Mouse (Mus musculus) cerebellum, adult (tissue): ENCODE results near the gene Cdkl1.

Experiments
- ATAC-seq: cut with Nextera tagmentation; 2 replicates; pipeline ENCODE4 v1.9.2; 2017; ENCODE audit warnings: mild to moderate bottlenecking, moderate library complexity, mixed read lengths; ENCODE audit not compliant: insufficient number of reproducible peaks, low FRiP score, low TSS enrichment

Cdkl1 gene

GRCm38 (mm10) chr12:69790530-69791505 is at the start of gene Cdkl1:
Gene Cdkl1 (minus strand): TSS chr12:69791267.
- ATAC-seq, result peak; percentile 75

DNA sequence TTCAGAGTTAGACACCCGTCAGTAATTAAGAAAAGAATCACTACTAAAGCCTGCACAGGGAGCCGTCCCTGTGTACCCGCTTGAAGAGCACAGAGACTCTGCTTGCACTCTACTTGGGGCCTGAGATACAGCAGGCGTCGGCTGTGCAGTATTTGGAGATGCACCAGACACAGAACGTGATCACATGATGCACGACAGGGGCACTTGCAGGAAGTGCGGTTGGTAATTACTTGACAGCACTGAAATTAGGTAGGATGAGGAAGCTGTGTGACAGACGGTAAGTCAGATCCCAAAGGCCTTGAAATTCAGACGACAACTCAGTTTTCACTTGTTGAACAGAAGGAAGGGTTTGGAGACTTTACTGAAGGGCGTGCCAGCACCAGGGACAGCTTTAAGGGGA is 47.3 kb upstream of the Cdkl1 start:
- ATAC-seq, result no peak

DNA sequence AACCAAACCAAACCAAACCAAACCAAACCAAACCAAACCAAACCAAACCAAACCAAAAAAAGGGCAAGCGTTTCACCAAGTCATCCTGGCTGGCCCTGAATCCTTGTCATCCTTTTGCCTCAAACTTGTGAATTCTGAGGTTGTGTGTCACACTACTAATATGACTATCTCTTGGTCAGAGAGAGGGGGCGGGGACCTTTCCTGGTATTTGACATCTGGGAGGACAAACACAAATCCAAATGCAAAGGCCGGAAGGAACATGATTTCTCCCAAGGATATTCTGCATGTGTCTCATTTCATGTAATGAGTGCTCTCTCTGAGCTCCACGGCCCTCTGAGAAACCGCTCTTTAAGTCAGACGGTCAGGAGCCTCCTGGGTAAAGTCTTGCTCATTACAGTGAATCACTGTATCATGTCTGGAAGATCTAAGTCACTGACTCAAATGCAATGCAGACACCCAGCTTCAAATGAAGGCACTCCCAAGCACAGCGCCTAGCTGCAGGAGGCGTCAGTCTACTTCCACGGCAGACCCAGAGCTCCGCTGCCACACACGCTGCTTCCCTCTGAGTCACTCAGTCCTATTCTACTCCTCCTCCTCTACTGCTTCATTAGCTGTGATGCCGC is 43.0 kb upstream of the Cdkl1 start:
- no peak for ATAC-seq

GRCm38 (mm10) chr12:69831239-69831910 is 40.3 kb upstream of the Cdkl1 start:
- ATAC-seq, result no peak

DNA sequence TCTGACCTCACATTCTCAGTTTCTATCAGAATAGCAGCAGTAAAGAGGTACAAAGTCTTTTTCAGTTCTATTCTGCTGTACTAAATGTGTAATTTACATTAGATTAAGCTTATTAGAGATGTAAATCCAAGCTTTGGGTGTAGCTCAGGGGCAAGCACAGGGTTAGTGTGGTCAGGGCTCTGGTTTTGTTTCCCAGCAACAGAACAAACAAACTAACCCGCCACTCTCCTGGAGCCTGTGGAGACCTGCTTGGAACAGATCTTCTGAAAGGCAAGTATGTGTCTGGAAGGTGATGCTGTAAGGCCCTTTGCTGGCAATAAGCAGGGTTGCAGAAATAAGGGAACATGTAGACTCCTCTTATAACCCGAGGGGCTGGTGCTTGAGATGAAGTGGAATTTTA is 37.1 kb upstream of the Cdkl1 start:
- ATAC-seq, result no peak

- no peak for ATAC-seq
Observed at GRCm38 (mm10) chr12:69824881-69825597, 34.0 kb upstream of the Cdkl1 start.

DNA sequence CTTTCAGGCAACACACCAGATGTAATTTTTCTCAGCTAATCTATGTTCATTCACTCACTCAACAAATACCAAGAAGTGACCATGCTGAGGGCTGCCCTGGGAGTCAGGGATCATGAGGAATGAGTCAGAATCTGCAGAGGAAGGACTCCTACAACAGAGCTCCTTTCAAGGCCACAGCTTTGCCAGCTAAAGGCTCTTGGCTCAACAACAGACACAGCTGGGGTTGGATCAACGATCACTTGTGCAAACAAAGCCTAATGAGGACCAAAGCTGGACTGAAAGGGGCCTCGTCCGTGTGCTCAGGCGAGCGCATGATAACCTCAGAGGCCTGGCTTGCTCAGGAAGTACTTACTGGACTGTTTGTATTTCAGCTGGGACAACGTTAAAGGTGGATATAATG is 23.2 kb upstream of the Cdkl1 start:
- no peak for ATAC-seq

DNA sequence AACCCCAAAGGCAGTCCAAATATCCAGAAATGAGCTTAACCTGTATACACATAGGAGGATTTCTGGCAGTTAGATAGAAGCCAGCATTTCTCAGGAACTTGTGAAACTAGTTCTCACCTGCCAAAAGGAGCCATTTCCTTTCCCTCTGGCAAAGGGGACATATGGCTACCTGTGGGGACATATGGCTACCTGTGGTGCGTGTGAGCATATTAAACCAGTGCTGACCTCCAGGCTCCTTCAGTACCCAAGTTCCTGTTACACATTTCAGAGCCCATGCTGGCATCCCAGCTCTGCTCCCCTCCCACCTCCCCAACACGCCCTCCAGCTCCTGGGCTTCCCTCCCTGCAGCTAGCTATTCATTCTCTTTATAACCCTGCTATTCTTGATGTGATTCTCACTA is 22.5 kb upstream of the Cdkl1 start:
- no peak; the same call in 1 of the 2 replicates for ATAC-seq

- no peak for ATAC-seq
Observed at GRCm38 (mm10) chr12:69812986-69813385, 21.9 kb upstream of the Cdkl1 start.

DNA sequence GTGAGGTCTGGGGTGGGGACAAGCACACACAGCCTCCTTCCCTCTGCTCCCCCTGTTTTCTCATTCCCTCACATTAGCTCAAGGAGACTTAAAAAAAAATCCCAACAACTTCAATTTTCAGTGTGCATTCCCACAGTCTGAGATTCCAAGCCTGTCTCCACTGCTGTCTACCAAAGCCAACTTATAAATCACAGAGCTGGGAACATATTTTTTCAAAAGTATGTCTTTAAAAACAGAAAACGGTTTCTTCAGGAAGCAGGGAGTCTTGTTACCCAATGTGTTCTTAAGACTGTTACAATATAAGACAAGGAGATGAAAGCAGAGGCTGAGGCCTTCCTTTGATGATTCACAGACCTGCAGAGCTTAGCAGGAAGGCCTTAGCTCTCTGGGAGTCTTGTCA is 20.9 kb upstream of the Cdkl1 start:
- no peak for ATAC-seq

DNA sequence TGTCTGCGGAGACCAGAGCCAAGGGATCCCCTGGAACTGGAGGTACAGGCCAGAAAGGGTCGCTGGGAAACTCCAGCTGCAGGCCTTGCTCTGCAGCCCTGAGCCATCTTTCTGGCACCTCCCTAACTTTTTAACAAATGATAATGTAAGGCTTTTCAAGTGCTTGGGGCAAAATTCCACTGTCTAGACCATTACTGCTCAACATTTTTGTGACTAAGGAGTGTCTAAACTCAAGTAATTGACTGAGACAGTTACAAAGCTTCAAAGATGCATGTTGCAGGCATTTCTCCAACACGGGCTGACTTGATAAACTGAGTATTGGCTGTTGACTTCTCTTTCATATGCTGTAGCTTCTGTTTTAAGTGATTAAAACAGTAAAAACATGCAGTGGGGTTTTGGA is 18.4 kb upstream of the Cdkl1 start:
- no peak for ATAC-seq

- ATAC-seq, result no peak
Observed at GRCm38 (mm10) chr12:69807399-69807985, 16.4 kb upstream of the Cdkl1 start.

GRCm38 (mm10) chr12:69805148-69805547 is 14.1 kb upstream of the Cdkl1 start:
- no peak for ATAC-seq

GRCm38 (mm10) chr12:69804393-69805070 is 13.5 kb upstream of the Cdkl1 start:
- ATAC-seq, result no peak

- ATAC-seq, result no peak
Observed at GRCm38 (mm10) chr12:69803196-69803595, 12.1 kb upstream of the Cdkl1 start.

DNA sequence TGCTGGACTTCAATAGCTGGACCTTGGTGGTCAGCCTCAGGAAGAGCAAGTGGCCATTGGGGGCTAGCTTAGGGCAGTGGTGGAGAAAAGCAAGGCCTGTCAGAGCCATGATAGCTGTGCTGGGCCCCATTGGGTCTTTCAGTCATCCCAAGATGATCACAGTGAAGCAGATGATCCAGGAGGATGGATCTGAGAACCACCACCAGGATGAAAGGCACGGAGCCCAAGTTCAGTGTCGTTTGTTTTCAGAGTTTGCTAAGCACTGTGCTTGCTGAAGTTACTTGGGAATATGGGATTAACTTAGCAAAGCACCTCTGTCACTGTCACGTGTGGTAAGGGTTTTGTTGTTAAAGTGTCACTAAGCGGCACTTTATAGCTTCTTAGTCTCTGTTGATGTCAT is 9.5 kb upstream of the Cdkl1 start:
- ATAC-seq, result no peak

DNA sequence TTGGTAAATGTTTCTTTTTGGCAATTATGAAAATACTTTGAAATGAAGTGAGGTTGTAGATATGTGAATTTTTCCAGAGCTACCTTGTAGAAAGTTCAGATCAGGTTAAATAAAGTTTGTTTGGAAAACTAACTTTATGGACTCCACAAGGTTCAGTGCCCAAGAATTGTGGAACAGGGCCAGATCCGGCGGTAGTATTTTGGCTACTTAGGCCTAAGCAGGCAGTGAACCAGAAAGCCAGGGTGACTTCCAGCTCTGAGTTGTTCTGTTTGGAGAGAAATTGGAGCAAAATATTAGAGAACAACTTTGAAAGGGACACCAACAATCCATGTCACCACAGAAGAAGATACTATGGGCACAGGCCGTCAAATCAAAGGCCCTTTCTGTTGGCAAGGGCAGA is 5.2 kb upstream of the Cdkl1 start:
- no peak for ATAC-seq

DNA sequence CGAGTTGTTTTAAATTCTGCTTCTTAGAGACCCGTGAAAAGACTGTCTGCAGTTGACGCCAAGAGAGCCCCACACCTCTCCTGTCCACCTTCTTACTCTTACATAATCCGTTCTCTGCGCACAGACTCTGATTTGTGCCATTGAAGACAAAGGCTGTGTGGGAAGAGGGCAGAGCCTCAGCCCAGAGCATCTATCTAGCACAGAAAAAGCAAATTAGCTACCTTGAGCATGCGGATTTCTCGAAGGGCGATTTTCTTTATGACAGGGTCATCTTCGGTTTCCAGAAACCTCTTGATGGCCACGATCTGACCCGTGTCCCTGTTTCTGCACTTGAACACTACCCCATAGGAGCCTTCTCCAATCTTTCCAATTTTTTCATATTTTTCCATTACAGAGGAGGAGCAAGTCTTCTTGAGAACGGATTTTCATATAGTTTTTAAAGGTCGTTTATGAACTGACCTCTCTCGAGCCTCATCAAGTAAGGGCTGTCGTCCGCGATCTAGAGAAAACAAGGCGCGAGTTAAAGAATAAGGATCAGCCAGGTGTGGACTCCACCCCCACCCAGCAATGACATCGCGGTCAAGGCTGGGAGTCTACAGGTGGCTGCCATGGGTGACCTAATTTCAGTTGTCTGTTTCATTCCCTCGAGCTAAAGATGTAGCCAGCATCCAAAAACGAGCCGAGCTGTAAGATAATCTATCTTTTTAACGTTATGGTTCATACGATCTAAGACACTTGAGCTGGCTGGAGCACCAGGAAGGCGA is 1.1 kb downstream of the Cdkl1 start:
- ATAC-seq, result peak; percentile 41; the same call in 1 of the 2 replicates

- no peak for ATAC-seq
Observed at GRCm38 (mm10) chr12:69788380-69788779, 2.7 kb downstream of the Cdkl1 start.
